Mouse (Mus musculus): ENCODE measurements around the gene Tcf20. TPM values are rescaled to one million over a fixed set of nuclear protein-coding genes. Genes with fewer than 3 reads are reported as not detected.

The Tcf20 gene
- total RNA-seq, 2 experiments from 2014 or later: 233 to 245 TPM

DNA sequence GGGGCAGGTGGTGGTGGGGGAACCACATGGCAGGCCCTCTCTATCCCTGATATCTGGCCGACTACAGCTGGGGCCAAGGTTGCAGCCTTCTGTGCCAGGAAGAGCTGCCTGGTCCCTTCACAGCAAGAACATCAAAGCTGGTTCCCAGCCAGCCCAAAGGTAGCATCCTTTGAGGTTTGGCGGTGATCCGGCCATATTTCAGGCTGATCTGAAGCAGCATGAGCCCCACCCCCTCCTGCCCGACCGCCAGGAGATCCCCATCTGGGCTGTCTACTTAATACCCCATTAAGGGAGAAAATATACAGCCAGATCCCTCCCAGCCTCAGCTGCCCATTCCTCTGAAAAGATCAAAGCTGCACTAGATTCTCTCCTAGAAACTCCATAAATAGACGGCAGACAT is 59.6 kb downstream of the Tcf20 start:
- DNase-seq (ENCODE audit: low spot score in 2 of 2): no peak

DNA sequence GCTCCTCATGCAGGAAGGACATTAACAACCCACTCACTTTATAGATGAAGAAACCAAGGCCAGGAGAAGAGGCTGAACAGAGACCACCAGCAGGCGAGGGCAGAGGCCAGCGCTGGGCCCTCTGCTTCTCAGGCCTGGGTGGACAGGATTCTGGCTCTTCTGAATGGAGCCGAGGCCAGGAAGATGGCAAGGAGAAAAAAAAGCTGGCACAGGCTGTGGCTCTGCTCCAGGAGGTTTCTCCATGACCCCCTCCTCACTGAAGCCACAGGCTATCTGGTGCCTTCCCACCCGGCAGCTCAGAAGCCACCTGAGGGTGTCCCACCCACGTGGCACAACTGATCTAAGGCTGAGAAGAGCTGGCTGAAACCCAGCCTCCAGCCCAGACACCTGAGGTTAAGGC is 60.6 kb downstream of the Tcf20 start:
- DNase-seq (ENCODE audit: low spot score in 2 of 2): no peak

DNA sequence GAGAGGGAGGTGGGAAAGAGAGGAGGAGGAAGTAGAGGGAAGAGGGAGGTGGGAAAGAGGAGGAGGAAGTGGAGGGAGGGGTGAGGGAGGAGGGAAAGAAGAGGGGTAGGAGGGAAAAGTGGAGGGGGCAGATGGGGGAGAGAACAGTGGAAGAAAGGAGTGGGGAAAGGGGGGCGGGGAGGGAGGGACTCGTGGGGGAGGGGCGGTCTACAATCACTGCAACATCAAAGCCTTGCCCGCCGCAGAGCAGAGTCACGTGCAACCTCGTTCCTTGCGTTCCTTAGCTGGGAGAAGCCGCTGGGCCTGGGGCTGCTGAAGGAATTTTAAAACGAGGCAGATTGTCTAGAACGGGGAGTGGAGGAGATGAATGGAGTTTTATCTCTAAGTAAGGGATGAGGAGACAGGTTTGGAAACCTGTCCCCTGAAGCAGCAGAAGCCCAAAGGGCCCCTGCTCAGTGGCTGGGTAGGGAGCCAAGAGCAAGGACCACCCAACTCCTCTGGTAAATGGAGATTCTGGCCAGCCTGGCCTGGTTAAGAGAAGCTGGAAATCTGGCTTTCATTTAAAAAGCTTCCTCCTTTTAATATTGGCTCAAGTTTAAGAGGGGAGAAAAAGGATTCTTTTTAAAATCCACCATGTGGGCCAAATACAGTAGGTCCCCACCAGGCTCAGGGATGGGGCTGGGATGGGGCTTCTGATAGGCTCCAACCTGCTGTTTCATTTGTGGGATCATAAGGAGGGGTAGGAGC is 62.8 kb downstream of the Tcf20 start:
- no peak for DNase-seq (ENCODE audit: low spot score in 2 of 2)

DNA sequence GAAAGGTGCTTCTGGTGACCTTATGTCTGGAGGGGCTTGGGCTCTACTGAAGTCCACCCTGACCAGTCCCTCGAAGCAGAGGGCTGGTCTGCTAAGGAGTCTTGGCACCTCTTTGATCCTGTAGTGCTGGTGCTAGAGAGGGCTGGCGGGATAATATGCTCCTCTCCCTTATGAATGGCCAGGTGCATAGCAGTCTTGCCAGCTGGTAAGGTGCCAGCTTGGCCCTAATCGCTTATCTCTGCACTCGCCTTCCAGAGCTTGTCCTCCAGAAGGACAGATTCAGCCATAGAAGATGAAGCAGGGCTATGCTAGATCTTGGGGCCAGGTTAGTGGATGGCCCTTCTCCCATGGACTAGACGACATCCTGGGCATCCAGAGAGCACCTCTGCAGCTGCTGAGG is 64.1 kb downstream of the Tcf20 start:
- no peak for DNase-seq (ENCODE audit: low spot score in 2 of 2)

DNA sequence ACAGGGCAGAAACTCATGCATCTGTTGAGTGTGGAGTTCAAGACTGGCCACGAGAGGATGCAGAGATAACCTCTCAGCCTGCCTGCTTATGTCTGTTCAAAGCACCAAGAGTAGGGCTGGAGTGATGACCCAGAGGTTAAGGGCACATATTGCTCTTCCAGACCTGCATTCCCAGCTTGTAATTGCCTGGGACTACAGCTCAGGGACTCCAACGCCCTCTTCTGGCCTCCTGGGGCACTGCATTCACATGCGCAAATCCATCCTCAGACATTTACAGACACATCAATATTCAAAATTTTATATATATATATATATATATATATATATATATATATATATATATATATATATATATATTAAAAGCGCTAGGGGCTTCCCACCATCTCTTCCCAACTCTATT is 64.9 kb downstream of the Tcf20 start:
- DNase-seq (ENCODE audit: low spot score in 2 of 2): no peak

DNA sequence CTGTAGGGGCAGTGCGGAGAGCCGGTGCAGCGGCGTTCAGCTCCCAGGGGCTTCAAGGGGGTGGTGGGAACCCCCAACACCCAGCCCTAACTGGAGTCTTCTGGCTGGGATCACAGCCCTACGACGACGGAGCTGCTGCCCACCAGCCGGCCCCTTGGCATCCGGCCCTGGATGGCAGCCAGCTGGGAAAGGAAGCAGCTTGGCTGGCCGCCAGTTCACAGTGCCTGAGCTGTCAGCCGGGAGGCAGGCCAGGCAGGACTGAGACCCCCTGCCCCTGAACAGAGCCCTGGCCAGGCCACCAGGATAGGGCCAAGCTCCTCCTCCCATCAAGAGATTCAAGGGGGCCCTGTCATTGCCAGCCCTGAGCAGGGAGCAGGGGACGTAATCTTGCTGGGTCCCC is 65.6 kb downstream of the Tcf20 start:
- DNase-seq (ENCODE audit: low spot score in 2 of 2): peak; percentile 76 to 79

DNA sequence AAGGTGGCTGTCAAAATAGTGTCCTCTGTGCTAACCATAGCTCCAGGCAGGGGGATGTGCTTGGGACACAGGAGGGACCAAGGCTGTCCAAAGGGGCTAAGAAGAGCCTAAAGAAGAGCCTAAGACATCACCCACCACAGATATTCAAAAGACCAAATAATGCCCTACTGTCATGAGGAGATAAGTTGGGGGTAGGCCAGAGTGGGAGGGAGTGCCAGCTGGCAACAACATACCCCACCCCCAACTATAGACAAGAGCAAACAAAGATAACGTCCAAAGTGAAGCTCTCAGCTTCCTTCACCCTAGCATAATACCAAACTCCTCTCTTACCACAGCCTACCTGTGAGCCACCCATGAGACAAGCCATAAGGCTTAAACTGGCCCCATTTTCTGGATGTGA is 66.1 kb downstream of the Tcf20 start:
- DNase-seq (ENCODE audit: low spot score in 2 of 2): no peak

DNA sequence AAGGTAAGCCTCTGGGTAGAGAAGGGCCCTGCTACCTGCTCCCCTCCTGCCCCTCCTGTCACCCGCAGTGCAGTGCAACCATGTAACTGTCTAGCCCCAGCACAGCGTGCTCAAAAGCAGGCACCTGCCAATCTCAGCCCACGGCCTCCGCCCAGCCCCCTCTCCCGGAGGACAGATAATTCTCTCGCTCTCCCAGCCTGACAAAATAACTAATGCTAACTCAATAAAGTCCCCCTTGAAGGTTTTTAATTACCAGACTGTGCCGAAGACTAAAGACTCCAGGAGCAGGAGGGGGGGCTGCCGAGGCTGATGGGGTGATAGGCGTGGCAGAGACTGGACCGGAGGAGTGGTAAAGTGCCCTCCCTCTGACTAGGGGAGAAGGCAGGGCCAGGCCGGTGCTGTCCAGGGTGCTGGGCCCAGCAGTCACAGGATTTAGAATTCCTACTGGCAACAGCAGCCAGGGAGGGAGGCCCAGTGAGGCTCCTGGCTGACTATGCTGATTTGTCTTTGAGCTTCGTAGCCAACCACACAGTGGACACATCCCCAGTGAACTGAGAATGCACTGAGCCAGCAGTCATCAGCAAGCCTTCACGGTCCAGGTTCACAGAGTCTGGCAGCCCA is 66.7 kb downstream of the Tcf20 start:
- DNase-seq (ENCODE audit: low spot score in 2 of 2): no peak

DNA sequence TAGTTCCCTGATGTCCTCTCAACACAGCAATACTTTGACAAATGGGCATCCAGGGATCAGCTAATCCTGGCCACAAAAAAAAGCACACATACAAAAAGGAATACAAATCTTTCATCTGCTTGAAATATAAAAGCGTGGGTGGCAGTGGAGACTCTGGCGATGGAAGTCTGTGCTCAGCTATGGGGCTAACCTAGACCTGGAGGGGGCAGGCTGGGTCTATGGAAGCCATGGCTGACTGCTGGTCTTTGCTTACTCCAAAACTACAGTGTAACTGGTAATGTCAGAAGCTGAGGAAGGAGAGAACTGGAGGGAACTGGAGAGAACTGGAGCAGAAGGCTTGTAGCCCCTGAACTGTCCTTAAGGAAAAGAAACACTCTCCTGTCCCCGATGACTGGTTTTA is 69.7 kb downstream of the Tcf20 start:
- DNase-seq (ENCODE audit: low spot score in 2 of 2): no peak

DNA sequence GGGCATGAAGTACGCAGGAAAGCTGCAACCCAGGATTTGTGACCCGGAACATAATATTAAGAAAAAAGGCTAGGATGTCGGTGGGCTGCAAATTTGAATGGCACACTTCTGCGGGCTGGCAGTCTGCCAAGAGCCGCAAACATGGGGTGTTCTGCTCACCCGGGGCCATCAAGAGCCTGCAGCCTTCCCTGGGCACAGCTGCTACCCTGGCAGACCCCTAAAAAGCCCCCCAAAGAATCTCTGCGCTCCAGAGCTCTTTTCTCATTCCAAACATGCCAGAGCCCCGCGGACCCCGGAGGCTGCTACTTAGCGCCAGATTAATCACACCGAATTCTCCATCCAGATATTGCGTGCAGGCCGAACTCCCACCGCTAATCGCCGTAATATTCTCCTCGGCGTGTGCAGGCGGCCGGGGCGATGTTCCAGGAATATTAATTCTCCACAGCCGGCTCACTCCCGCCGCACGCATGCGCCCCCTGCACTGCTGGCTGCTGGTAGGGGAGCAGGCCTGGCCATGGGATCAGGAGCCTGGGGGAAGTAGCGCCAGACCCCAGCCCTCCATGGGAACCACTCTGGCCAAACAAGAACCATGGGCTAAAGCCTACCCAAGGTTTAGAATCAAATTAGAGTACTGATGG is 70.3 kb downstream of the Tcf20 start:
- DNase-seq (ENCODE audit: low spot score in 2 of 2): peak; percentile 65 to 70

DNA sequence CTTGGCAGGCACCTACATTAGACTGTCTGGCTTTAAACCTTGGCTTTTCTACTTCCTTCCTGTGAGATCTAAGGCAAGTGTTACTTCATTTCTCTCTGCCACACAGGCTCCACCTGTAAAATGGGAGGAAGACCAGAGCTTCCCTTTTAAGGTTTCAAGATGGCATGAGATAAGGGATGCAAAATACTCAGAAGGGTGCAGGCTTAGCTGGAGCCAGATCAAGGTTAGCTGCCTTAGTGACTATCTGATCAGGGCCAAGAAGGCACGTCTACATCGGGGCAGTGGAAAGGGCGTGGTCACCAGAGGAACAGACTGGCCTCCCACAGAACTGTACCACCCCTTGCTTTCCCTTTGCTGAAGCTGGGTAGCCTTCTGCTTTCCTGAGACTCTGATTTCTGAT is 73.2 kb downstream of the Tcf20 start:
- no peak for DNase-seq (ENCODE audit: low spot score in 2 of 2)

DNA sequence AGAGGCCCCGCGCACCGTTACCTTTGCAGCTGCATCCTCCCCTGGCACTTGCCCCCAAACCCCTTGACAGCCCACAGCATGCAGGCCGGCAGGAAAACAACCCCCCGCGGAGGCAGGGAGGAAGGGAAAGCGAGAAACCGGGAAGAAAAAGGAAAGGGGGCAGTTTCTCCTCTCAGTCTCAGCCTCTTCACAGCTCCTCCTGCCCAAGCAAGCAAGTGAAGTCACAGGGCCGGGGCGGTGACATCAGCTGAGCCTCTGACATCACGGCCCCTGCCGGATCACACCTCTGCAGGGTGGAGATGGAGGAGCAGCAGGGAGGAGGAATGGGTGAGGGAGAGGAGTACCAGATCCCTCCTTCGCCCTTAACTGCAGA is 75.7 kb downstream of the Tcf20 start:
- peak in 1 of 2 experiments; percentile 53 for DNase-seq (ENCODE audit: low spot score in 2 of 2)

DNA sequence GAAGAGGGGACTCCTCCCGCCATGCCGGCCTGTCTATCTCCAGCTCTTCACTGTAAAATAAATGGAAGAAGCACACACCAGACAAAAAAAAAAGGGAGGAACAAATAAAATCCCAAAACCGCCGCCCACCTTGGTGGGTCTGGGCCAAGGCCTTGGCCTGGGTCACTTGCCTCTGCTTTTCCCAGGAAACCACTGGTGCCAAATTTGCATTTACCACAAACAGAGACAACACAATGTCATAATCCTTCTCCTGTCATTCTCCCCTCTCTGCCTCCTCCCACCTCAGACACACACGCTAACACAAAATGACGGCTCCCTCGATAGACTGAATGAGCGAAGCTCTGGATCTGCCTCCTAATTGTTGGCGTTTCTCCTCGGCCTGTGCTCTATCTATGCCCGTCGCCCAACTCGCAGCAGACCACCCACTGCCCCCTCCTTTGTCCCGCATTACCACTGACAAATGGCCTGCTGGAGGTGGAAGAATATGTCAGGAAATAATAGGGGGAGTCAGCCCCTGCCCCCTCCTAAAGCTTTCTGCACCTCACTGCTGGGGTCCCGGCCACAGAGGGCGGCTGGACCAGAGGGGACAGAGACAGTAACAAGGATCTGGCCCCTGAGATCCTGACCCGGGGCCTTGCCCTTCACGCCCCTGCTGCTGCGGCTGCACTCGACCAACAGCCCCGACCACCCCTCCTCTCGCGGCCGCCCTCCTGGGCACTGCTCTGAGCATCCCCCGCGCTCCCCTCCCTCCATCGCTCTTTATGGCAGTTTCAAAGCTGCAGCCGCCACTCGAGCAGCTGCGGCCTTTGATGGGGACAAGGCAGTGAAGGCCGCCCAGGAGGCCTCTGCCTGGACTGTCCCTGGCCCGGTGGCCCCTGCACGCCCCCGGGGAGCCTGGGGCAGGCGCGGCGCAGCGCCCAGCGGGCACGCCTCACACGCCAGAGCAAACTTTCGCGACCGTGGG is 76.4 kb downstream of the Tcf20 start:
- DNase-seq (ENCODE audit: low spot score in 2 of 2): no peak

DNA sequence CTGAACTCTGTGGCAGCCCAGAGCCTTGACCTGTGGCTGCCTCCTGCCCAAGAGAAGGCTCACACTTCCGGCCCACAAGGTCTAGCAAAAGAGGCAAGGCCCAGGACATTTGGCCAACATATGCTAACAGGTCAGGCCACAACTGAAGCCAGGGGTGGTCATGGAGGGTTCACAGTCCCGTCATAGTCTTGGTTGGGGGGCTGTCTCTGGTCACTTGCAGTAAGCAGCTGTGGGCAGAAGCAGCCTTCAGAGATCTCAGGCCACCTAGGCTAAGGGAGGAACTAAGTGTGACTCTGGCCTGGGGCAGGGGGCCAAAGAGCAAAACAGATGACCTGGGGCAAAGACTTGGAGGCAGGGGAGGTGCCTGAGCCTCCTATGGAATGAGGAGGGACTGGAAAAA is 77.1 kb downstream of the Tcf20 start:
- no peak for DNase-seq (ENCODE audit: low spot score in 2 of 2)

DNA sequence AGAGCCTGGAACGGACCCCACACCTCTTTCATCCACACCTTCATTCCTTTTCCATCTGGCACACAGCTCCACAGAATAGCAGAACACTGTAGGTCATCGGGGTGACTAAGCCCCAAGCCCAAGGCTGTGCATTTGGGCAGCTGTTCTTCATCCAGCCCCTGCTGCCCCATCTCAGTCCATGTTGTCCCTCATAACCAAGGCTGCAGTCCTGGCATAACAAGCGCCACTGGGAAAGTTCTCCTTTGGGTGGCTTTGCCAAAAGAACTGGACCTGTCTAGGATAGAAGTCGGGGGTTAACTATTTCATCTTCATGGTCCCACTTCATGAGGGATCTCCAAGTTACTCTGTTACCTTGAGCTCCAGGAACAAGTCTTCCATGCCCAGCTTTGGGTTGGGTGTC is 77.9 kb downstream of the Tcf20 start:
- no peak for DNase-seq (ENCODE audit: low spot score in 2 of 2)

DNA sequence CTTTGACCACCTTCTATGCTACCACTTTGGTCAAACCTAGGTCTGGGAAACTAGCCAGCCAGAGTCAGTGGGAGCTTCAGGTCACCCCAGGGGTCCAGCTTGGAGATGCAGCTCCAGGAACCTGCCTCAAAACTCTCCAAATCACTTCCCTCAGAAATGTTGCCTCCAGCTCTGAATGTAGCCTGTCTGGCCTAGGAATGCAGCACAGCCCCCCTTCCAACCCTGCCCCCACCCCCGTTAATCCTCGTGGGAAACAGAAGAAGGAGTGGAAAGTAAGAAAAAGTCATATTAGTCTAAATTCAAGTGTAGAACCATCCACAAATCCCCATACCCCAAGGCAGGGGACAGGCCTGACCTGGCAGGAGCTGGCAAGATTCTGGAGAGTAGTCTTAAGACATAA is 79.2 kb downstream of the Tcf20 start:
- no peak for DNase-seq (ENCODE audit: low spot score in 2 of 2)

DNA sequence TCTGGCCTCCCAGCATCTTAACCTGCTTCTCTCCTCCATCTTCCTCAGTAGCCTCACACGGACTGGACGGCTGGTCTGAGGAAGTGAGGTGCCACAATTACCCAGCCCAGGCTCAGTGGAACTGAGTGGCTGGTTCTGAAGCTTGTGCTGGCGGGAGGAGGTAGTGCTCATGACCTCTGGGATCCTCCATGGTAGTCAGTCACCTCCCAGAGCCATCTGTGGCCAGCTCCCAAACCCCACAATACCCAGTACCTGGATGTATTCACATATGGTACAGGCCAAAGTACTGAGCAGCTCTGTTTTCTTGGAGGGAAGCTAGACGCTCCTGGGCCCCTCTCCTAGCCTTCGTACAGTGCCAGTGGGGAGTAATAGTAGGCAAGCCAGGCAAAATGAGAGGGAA is 80.4 kb downstream of the Tcf20 start:
- no peak for DNase-seq (ENCODE audit: low spot score in 2 of 2)

DNA sequence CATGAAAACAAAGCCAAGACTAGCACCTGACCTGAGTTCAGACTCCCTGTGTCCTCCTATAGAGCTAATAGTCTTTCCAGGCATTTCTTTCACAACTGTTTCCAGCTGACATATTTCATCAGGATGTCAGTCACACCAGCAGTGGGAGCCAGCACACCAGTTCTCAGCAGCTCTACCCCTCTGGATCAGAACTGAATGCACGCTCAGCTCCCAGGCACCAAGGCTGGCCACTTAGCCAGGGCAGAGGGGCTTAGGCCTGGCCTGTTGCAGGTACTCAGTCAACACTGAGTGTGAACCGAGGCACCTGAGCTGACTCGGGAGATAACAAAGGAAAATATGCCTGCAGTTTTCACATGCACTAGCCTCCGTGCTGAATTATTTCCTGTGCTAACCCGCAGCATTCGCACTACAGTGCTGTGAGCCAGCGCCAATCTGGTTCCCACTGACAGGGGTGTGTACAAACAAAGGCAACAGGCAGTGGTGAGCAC is 81.1 kb downstream of the Tcf20 start:
- DNase-seq (ENCODE audit: low spot score in 2 of 2): no peak

DNA sequence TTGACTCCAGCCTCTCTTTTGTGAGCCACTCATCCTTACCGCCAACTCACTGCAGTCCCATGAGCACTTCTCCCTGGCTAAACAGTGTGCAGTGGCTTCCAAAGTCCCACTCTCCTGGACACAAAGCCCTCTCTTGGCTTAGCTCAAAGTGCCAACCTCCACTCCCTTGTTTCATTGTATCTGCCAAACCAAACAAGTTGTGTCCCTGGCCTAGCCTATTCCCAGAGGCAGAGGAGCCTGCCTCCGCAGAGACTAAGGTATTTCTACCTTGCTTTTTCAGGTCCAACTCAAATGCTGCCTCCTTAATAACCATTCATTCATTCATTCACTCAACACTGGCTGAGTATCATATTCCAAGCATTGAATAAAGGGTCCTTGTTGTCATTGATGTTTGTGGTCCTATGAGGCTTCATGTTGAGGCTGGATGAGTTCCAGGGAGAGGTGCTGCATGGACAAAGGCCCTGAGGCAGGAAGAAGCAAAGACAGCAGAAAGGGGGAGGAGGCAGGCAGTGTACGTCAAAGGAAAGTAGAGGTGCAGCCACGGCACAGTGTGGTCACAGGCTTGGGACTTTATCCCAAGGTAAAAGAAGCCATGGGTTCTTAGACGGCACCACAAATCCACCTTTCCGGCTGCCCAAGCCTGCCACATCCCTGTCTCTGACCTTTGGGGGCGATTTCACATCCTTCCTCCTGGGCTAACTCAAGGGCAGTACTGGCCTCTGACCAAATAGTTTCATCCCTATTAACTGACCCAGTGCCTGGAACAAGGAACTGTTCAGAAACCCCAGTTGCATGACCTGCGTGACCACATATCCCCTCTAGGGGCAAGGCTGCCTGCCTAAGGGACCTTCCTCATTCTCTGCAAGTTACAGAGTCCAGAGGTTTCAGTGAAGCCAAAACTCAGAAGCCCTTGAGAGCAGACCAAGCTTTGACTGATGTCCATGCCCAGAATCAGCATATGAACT is 82.0 kb downstream of the Tcf20 start:
- DNase-seq (ENCODE audit: low spot score in 2 of 2): no peak

DNA sequence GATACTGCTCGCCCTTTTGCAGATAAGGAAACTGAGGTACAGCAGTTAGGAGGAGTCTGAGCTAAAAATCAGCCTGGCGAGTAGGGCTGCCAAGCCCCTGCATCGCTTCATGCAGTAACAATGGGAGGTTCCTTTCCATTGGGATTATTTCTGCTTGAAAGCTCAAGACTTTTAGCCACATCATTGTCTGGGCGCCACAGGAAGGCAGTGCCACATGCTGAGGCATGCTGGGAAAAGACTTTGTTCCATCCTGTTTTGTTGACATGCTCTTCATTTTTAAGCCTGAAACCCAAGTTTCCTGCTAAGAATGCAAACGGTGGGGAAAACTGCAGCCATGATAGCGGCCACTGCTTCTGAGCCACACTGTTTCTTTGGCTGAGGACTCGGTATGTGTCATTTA is 83.1 kb downstream of the Tcf20 start:
- DNase-seq (ENCODE audit: low spot score in 2 of 2): no peak

Measured in left cerebral cortex, adult 18-20 months (tissue).